Mouse (Mus musculus) adrenal gland, adult 10 weeks (tissue): ENCODE data around the gene Urad. TPM values are rescaled to one million over a fixed set of nuclear protein-coding genes. Genes with fewer than 3 reads are reported as not detected.

Experiments
- polyA plus RNA-seq: library from polyadenylated mRNA; stranded (reverse); fragments of 350-450 nt; fragmentation: Illumina TruSeq; extraction: RNeasy Lipid Tissue Mini Kit (QIAGEN cat#74804); gene quantifications from one replicate; pipeline ENCODE4 v1.2.3, GENCODE M21; 2014; ENCODE audit warnings: low read depth, low replicate concordance

Gene Urad
- polyA plus RNA-seq = not detected

DNA sequence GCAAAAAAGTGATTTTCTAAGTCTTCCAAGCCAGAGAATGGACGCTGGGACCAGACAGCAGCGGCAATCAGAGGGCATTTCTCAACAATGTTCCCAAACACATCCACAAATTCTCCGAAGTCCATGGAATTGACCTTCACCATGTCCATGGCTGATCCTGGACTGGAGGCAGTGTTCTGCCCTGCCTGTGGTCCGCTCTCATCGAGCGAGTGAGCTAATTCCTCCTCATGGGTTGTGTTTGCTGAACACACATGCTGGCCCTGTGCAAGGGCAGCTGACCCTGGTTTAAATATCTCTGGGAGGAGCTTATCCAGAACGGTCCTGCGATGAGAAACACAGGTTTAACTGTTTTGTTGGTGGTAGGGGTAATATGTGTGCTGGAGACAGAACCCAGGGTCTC is at the start of gene Urad:
TSS of gene Urad (minus strand) at position 258 of the 400 bp plus-strand sequence.

GRCm38 (mm10) chr5:147306638-147307397 is 15.4 kb downstream of the Urad start, which contains the start of gene Cdx2:
Cdx2 (minus strand) TSS chr5:147307270.

DNA sequence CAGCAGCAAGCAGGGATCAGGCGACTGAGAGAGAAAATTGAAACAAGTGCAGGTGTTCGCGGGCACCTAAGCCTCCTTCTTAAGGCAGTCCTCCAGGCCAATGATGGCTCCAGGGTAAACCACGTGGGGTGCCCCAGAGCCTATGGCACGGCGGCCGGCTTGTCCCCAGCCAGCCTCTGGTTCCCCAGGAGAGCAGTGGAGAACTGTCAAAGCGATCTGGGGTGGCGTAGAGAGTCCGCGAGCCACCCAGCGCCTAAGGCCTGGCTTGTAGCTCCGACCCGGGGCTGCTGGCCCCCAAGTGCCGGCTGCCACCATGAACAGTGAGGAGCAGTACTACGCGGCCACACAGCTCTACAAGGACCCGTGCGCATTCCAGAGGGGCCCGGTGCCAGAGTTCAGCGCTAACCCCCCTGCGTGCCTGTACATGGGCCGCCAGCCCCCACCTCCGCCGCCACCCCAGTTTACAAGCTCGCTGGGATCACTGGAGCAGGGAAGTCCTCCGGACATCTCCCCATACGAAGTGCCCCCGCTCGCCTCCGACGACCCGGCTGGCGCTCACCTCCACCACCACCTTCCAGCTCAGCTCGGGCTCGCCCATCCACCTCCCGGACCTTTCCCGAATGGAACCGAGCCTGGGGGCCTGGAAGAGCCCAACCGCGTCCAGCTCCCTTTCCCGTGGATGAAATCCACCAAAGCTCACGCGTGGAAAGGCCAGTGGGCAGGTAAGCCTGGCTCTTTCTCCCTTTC is 52.1 kb downstream of the Urad start, which contains the start of gene Pdx1:
TSS of gene Pdx1 (plus strand) at position 34 of the 747 bp plus-strand sequence.

Other genes with a start within 250 kb of the Urad start
- gene Lnx2, start 245.9 kb downstream of the Urad start, polyA plus RNA-seq = 17.3 TPM
- 97.0 TPM for gene Polr1d, start 245.4 kb downstream of the Urad start, polyA plus RNA-seq
- not detected for gene Gsx1, start 133.7 kb downstream of the Urad start, polyA plus RNA-seq
- not detected for gene Pdx1, start 52.5 kb downstream of the Urad start, polyA plus RNA-seq
- not detected for gene Cdx2, start 15.2 kb downstream of the Urad start, polyA plus RNA-seq
- 0.17 TPM for gene Flt3, start 78.0 kb upstream of the Urad start, polyA plus RNA-seq
- 61.7 TPM for gene Pan3, start 107.7 kb upstream of the Urad start, polyA plus RNA-seq